Mouse (Mus musculus): ENCODE data around the gene Specc1. TPM values are rescaled to one million over a fixed set of nuclear protein-coding genes. Genes with fewer than 3 reads are reported as not detected.
A peak's percentile ranks its signal among the peaks of the same experiment; 100 is the strongest.

Specc1 gene
- 13.5 and 16.9 TPM in 2 replicates for polyA plus RNA-seq (2012; rRNA removed)

DNA sequence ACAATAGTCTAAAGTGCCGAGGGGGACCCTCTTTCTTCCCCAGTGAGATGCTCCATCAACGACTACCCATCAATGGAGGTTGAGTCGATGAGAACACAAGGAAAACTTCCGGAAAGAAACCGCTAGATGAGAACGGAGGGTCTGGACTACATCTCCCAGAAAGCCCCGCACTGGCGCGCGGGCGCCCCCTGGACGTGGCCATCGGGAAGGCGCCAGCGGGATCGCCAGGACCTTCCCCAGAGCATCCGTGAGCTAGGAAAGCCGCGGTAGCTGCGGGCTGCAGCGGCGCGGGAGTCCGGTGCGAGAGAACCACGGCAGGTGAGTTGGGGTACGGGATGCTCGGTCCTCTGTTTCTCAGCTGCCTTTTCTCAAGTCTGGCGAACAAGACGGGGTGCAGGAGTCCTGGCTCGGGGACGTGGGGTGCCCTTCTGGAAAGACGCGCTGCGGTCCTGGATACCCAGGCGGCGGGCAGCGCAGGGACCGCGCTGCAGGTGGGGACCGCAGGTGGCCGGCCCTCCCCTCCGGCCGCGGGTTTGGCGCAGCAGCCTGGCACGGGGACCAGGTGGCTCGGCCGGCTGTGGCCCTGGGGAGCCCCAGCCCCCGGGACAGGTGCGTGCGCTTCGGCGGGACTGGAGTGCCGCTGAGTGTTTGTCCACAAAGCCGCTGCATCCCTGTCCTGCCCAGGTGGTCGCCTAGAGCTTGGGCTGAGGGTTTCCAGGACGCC lies at the start of gene Specc1:
Gene Specc1 (plus strand): TSS at position 192 of the 724 bp plus-strand sequence.
- DNase-seq (ENCODE audit: low read depth) = peak; percentile 92
- TF ChIP-seq POLR2A (IDR thresholded peaks at IDR 0.05; ENCODE audit: borderline replicate concordance, extremely low read depth, insufficient read depth, insufficient read length, poor library complexity, severe bottlenecking) = no peak
- peak; percentile 94 for TF ChIP-seq CTCF (IDR thresholded peaks at IDR 0.05; ENCODE audit: borderline replicate concordance, extremely low read depth, insufficient read depth, insufficient read length)

DNA sequence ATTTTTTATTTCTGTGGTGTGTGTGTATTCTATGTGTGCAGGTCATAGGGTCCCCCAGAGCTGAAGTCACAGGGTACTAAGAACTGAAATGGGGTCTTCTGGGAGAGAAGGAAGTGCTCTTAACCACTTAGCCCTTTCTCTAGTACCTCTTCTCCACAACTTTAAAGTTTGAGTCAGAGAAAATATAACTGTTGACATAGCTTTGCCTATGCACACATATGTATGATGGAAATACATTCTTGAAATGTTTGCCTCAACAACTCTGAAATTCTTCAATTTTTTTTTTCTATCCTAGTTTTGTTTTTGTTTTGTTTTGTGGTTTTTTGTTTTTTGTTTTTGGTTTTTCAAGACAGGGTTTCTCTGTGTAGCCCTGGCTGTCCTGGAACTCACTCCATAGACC lies 48.2 kb upstream of the Specc1 start:
- TF ChIP-seq CTCF (IDR thresholded peaks at IDR 0.05; ENCODE audit: borderline replicate concordance, extremely low read depth, insufficient read depth, insufficient read length) (no peak), POLR2A (IDR thresholded peaks at IDR 0.05; ENCODE audit: borderline replicate concordance, extremely low read depth, insufficient read depth, insufficient read length, poor library complexity, severe bottlenecking) (no peak)
- no peak for DNase-seq (ENCODE audit: low read depth)

GRCm38 (mm10) chr11:61919702-61920101 lies 36.9 kb upstream of the Specc1 start:
- TF ChIP-seq CTCF (IDR thresholded peaks at IDR 0.05; ENCODE audit: borderline replicate concordance, extremely low read depth, insufficient read depth, insufficient read length) (no peak), POLR2A (IDR thresholded peaks at IDR 0.05; ENCODE audit: borderline replicate concordance, extremely low read depth, insufficient read depth, insufficient read length, poor library complexity, severe bottlenecking) (no peak)
- DNase-seq (ENCODE audit: low read depth) = no peak

- no peak for DNase-seq (ENCODE audit: low read depth)
- no peak for TF ChIP-seq CTCF (IDR thresholded peaks at IDR 0.05; ENCODE audit: borderline replicate concordance, extremely low read depth, insufficient read depth, insufficient read length)
- no peak for TF ChIP-seq POLR2A (IDR thresholded peaks at IDR 0.05; ENCODE audit: borderline replicate concordance, extremely low read depth, insufficient read depth, insufficient read length, poor library complexity, severe bottlenecking)
Measured at GRCm38 (mm10) chr11:61923309-61923708, 33.3 kb upstream of the Specc1 start.

- no peak for DNase-seq (ENCODE audit: low read depth)
- TF ChIP-seq POLR2A (IDR thresholded peaks at IDR 0.05; ENCODE audit: borderline replicate concordance, extremely low read depth, insufficient read depth, insufficient read length, poor library complexity, severe bottlenecking) = no peak
Measured at GRCm38 (mm10) chr11:61929323-61930097, 27.1 kb upstream of the Specc1 start.

- peak; percentile 99 for DNase-seq (ENCODE audit: low read depth)
- TF ChIP-seq POLR2A (IDR thresholded peaks at IDR 0.05; ENCODE audit: borderline replicate concordance, extremely low read depth, insufficient read depth, insufficient read length, poor library complexity, severe bottlenecking) (peak; percentile 15; the same call in 1 of the 2 replicates), CTCF (IDR thresholded peaks at IDR 0.05; ENCODE audit: borderline replicate concordance, extremely low read depth, insufficient read depth, insufficient read length) (no peak)
Measured at GRCm38 (mm10) chr11:61930098-61930517, 26.5 kb upstream of the Specc1 start, which contains the start of gene Akap10. TSS of gene Akap10 (minus strand) at chr11:61930252.

- DNase-seq (ENCODE audit: low read depth) = peak; percentile 5
Measured at GRCm38 (mm10) chr11:61930640-61931586, 25.6 kb upstream of the Specc1 start.

DNA sequence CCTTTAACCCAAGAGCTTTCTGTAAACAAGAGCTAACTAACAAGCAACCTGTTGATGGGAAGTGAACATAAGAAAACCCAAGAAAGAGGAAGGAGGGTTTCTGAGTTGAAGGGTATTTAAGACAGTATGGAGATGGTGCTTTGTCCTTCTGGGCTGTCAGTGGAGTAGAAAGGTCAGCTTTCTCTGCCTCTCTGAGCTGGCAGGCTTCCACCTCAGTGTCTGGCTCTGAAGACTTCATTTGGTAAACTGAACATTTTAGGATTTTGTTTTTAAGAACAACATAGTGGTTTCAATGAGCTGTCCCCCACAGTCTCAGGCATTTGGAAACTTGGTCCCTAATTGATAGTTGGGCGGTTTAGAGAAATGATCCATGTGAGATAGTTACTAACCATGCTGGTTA lies 18.8 kb upstream of the Specc1 start:
- DNase-seq (ENCODE audit: low read depth) = no peak
- TF ChIP-seq POLR2A (IDR thresholded peaks at IDR 0.05; ENCODE audit: borderline replicate concordance, extremely low read depth, insufficient read depth, insufficient read length, poor library complexity, severe bottlenecking) (no peak), CTCF (IDR thresholded peaks at IDR 0.05; ENCODE audit: borderline replicate concordance, extremely low read depth, insufficient read depth, insufficient read length) (no peak)

More at GRCm38 (mm10) chr11:61930640-61931586, 25.6 kb upstream of the Specc1 start:
- TF ChIP-seq POLR2A (IDR thresholded peaks at IDR 0.05; ENCODE audit: borderline replicate concordance, extremely low read depth, insufficient read depth, insufficient read length, poor library complexity, severe bottlenecking) (no peak), CTCF (IDR thresholded peaks at IDR 0.05; ENCODE audit: borderline replicate concordance, extremely low read depth, insufficient read depth, insufficient read length) (no peak; the same call in 1 of the 2 replicates)

GRCm38 (mm10) chr11:61942903-61943302 lies 13.7 kb upstream of the Specc1 start:
- no peak for DNase-seq (ENCODE audit: low read depth)
- TF ChIP-seq CTCF (IDR thresholded peaks at IDR 0.05; ENCODE audit: borderline replicate concordance, extremely low read depth, insufficient read depth, insufficient read length) (no peak), POLR2A (IDR thresholded peaks at IDR 0.05; ENCODE audit: borderline replicate concordance, extremely low read depth, insufficient read depth, insufficient read length, poor library complexity, severe bottlenecking) (no peak)

- TF ChIP-seq CTCF (IDR thresholded peaks at IDR 0.05; ENCODE audit: borderline replicate concordance, extremely low read depth, insufficient read depth, insufficient read length) (no peak), POLR2A (IDR thresholded peaks at IDR 0.05; ENCODE audit: borderline replicate concordance, extremely low read depth, insufficient read depth, insufficient read length, poor library complexity, severe bottlenecking) (no peak)
- DNase-seq (ENCODE audit: low read depth) = no peak
Measured at GRCm38 (mm10) chr11:61944417-61944816, 12.1 kb upstream of the Specc1 start.
